ENCODE assay signal across 17 mouse cellular contexts in the genomic region with DNA sequence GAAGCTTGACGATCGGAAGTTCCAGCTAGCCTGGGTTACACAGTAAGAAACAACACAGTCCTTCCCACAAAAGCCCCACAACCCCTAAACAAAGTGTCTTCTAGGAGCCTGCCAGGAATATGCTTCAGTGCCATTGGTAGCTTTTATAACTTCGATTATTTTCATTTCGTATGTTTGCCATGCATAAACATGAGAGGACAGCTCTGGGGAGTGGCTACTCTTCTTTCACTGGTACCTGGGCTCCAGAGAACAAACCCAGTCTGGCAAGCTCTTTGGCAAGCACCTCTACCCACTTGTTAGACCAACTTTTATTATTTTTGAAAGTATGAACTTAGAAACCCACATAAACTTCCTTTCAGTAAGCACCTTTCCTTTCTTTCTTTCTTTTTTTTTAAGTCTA. TPM values are rescaled to one million over a fixed set of nuclear protein-coding genes. Genes with fewer than 3 reads are reported as not detected.
"Had no signal": no experiment of that assay in that cellular context is flagged by ENCODE, and none has a peak within 500 bp of the region (broad histone marks: within the 10 kb centered on the region; RNA-seq: fewer than 3 reads in every experiment).

No protein-coding gene starts in this region.

- ATAC-seq: midbrain, embryonic 13.5 days; midbrain, embryonic 15.5 days had no signal

- DNase-seq: lung, adult 18-20 months; lung, embryonic 14.5 days; lung, postnatal 10 days; lung, postnatal 4 days; right cerebral cortex, postnatal 14 days; spleen, adult 18-20 months; thymus, adult 18-20 months; thymus, postnatal 14 days; thymus, postnatal 36 days had no signal

- H3K4me1 ChIP-seq: midbrain, embryonic 13.5 days; midbrain, embryonic 15.5 days; neural tube, embryonic 12.5 days had no signal

- H3K9ac ChIP-seq: liver, embryonic 15.5 days; lung, embryonic 14.5 days; midbrain, embryonic 13.5 days; midbrain, embryonic 15.5 days; neural tube, embryonic 12.5 days had no signal

- H3K27me3 ChIP-seq: liver, embryonic 15.5 days; midbrain, embryonic 13.5 days; midbrain, embryonic 15.5 days; neural tube, embryonic 12.5 days had no signal

- H3K4me2 ChIP-seq: liver, embryonic 15.5 days; lung, embryonic 14.5 days; midbrain, embryonic 11.5 days; midbrain, embryonic 13.5 days; midbrain, embryonic 15.5 days; neural tube, embryonic 12.5 days had no signal

- H3K9me3 ChIP-seq: liver, embryonic 15.5 days; midbrain, embryonic 13.5 days; midbrain, embryonic 15.5 days; neural tube, embryonic 12.5 days had no signal

- H3K4me3 ChIP-seq: liver, embryonic 15.5 days; midbrain, embryonic 13.5 days; midbrain, embryonic 15.5 days; neural tube, embryonic 12.5 days had no signal

- H3K27ac ChIP-seq: liver, embryonic 15.5 days; midbrain, embryonic 13.5 days; midbrain, embryonic 15.5 days; neural tube, embryonic 12.5 days had no signal

- H3K36me3 ChIP-seq: liver, embryonic 15.5 days; midbrain, embryonic 13.5 days; midbrain, embryonic 15.5 days; neural tube, embryonic 12.5 days had no signal

RNA-seq across cellular contexts. Expression of a gene that starts 5.4 kb away (rescaled TPM):
- total RNA-seq: megakaryocyte-erythroid progenitor cell, adult 5-6 weeks had no signal
- polyA plus RNA-seq: lung, embryonic 14.5 days; lung, embryonic 16.5 days; midbrain, embryonic 11.5 days; thymus, postnatal 0 days had no signal
